Mouse (Mus musculus) kidney, postnatal 10 days (tissue): ENCODE data around the gene Vgll4.

ENCODE experiments used
- DNase-seq: peaks from one replicate; pipeline ENCODE4 v3.0.0; 2021; ENCODE audit warnings: mixed read lengths

The Vgll4 gene

DNA sequence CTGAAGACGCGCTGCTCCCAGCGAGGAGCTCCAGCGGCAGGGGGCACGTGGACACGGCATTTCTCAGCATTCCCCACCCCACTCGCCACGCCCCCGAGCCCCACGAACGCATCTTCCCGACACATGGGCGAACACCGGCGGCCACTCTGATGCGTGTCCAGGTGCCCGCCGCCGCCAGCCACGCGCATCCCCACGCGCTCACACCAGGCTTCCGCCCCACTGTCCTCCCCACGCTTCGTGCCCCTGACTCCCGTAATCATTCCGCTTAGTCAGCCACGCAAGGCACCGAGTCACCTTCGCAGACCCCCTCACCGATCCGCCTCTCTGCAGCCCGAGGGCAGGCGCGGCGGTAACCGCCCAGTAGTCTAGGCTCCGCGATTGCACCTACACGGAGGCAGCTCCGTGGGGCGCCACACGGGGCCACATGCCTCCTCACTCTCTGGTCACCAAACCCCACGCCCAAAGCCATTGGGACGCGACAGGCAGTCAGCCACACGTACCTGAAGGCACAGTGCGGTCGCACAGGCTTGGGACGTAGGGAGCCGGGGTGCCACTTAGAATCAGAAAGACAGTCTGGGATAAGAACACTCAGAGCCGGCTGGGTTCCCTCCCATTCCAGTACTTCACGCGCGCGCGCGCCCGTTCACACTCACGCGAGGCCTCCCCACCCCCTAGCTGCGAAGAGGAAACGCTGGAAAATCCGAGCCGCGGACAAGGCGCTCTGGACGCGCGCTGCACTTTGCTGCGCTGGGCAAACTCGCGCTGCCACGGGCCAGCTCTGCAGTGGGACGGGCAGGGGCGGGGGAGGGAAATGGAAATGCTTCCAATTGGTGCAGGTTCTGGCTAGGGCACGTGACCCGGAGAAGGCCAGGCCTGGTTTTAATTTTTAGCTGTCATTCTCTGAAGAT is at the start of gene Vgll4:
Gene Vgll4, minus strand, starts transcription at position 782 of the 908 bp plus-strand sequence.
- DNase-seq, result peak; percentile 85

DNA sequence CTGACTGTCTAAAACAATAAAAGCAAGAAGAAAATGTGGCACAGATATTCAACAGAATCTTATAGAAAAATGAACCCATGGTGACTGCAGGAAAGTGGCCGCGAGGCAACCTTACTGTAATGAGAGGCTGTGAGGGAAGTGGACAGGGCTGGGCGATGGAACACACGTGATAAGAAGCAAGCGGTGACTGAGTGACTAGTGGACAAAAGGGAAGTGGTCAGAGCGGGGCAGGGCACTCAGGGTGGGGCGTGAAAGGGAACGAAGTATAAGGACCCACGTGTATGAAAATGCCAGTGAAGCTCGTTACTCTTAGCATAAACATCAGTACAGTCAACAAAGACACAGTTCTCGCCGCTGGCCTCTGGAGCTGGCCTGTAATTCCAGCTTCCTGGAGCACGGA is 45.7 kb upstream of the Vgll4 start:
- no peak for DNase-seq

DNA sequence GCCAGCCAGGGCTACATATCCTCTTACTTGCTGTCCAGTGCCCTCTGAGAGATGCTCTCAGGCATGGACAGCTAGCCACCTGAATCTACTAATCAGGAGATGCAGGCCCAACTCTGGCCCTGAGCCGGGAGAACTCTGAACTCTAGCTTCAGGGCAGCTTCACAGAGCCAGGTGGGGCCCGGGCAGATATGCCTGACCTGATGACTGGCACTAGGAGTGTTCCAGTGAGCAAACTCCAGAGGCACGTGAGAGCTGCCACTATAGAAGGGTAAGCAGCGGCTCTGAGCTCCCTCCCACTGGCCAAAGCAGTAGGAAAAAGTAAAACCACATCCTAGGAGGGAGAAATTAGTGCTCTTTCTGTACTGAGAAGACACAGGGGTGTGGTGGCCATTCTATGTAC is 43.8 kb upstream of the Vgll4 start:
- DNase-seq, result peak; percentile 62

DNA sequence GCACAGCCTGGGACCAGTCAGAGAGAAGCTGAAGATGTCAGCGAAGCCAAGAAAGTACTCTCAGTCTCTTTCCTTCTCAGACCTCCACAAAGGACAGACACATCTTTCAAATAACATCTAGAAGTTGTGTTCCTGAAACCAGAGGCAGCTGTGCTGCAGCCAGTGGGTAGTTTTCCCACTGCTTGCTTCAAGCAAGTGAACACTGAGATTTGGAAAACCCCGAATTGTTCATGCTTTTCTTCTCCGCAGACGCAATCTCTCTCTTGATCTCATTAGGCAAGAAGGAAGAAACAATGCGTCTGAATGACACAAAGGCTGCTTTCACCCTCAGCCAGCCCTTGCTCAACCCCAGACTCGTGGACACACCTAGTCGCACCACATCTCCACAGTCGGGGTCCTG is 42.0 kb upstream of the Vgll4 start:
- DNase-seq, result no peak

DNA sequence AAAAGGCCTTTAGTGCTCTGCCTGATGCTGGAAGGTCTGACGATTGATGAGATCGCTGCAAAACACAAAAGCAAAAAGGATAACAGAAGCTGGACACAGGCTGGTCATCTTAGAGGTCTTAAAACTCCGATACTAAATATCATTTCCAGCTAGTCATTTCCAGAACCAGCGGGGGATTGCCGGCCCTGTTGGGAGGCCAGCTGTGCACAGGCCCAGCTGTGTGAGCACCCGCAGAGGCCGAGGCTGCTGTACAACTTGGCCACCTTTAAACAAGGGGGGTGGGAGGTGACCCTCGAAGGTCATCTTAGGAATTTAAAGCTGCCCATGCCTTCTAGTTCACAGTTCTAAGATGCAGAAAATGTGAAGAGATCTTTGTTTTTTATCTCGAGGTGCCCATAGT is 41.0 kb upstream of the Vgll4 start:
- DNase-seq, result no peak

DNA sequence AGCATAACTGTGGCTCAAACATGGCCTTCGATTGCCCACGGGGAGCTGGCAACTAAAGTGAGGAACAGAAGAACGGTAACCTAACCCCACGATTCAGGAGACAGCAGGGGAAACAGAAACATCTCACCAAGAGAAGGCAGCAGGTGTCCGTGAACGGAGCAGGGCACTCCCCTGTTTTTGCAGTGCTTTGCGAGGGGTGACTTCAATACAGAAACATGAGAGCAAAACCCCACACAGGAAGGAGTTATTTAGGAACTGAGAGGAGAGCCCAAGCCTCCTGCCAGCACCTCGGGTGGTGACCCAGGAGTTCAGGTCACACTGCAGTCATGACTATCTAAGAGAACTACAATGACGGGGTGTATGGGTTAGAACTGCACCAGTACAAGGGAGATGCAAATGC is 40.5 kb upstream of the Vgll4 start:
- DNase-seq, result no peak

DNA sequence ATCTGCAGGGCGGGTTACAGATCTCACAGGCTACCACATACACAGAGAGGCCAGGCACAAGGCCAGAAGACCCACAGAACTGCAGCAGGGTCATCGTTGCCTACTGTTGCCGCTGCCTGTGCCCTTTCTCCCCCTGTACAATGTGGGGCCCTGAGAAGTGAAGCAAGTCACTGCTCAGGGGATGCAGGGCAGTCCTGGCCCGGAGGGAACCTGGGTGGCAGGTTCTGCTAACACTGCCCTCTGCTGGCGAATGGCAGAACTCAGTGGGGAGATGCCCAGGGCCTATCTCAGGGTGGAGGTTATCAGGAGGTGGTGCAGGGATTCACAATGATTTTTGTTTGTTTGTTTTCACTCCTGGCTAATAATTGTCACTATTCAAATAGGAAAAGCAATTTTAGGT is 37.9 kb upstream of the Vgll4 start:
- peak; percentile 88 for DNase-seq

DNA sequence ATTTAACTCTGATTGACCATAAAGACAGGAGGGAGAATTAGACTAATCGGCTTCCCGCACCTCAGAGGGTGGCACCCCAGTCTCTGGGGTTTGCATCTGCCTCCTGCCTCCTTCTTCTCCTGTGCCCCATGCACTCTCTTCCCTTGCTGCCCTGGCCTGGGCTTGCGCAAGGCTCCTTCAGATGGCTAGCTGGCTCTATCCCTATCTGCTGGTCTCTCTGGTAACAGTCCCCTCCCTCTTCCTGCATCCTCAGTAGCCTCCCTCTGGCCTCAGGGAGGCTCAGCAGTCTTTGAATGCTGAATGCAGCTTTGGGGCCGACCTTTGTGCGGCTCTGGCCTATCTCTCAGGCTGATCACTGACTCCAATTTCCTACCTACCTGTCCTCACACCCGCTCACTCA is 37.2 kb upstream of the Vgll4 start:
- DNase-seq, result no peak

DNA sequence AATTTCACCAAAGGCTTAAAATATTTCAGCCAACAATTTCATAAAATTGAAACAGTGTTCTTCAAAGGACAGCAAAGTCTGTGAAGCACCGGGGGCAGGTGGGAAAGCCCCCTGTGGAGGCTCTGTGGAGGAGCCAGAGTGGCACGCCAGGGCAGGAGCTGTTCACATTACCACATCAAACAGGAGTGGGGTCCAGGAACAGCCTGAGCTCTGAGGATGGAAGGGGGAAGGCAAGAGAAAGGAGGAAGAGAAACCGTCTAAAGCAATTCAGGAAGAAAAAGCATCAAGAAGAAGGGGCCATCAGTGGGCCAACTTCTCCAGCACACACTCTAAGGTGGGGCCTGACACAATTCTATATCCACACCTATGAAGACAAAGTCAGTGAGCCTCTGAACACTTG is 36.3 kb upstream of the Vgll4 start:
- no peak for DNase-seq

DNA sequence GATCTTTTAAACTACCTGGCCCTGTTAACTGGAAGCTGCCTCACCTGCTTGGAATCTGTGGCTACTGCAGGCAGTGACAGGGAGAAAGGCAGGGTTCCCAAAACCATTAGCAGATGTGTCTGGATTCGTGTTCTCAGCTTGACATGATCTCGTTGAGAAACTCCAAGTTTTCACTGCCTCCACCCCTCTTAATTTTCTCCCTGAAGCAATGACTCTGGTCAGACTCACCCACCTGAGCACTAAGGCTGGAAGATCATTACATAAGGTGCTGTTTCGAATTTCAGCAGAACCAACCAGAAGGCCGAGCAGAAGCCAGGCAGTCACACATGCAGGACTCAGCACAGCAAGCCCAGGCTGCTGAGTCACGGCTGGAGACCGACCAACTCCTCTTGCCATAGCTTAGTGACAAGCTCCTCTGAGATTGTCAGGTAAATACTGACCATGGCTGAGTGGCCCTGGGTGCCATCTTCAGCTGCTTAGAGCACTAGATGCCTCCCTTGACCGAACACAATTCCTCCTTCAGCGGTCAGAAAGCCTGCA is 35.6 kb upstream of the Vgll4 start:
- no peak for DNase-seq

DNA sequence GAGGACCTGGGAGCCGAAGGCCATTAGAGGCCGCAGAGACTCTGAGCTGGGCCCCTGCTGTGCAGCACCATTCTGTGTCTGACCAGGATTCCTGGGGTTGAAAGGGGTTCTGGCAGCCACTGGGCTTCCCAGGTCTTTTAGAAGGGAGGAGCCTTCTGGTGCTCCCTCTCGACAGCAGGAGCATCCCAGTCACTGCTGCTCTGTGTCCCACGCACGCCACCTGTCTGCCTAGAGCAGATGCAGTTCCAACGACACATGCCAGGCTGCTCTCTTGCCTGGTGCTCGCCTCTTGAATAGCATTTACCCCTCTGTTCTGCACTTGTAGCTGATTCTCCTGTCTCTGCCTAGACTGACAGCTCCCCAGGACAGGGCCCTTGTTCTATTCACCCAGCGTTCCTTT is 34.8 kb upstream of the Vgll4 start:
- no peak for DNase-seq

DNA sequence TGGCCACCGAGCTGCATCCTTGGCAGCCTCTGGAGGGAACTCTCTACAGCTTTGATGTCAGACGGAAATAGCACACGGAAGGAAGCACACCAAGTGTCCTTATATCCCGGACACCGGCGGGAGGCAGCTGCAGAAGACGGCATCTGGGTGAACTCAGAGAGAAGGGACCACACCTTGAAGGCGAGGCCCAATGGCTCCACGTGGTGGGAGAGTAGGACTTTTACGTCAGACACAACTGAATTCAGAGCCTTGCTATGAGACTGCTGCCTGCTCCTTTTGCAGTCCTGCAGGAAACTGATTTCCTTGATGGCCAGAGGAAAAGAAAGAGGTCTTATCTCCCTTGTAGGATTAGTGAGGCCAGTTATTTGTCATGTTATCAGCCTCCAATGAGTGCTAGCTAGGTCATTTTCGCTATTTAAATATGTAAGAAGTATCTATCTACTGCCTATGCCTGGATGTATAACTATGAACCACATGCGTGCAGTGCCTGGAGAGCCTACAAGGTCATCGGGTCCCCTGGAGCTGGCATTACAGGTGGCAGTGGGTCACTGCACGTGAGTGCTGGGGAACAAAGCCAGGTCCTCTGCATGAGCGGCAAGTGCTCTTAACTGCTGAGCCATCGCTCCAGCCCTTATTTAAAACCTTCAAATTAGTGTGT is 28.7 kb upstream of the Vgll4 start:
- DNase-seq, result no peak

DNA sequence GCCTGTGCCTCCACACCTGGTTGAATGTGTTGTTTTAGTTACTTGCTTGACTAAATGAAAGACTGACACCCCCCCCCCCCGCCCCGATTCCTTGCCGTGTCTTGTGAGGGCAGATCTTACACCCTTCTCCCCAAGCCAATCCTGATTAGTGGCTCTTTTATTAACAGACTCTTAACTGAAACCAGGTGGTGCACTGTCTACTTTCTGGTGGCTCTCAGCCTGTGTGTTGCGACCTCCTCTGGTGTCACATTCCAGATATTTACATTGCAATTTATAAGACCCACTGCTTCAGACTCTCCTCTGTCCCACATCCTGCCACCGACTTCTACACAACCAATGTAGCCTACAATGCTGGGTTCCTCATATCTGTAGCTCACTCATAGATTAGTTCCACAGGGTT is 27.7 kb upstream of the Vgll4 start:
- DNase-seq, result no peak

DNA sequence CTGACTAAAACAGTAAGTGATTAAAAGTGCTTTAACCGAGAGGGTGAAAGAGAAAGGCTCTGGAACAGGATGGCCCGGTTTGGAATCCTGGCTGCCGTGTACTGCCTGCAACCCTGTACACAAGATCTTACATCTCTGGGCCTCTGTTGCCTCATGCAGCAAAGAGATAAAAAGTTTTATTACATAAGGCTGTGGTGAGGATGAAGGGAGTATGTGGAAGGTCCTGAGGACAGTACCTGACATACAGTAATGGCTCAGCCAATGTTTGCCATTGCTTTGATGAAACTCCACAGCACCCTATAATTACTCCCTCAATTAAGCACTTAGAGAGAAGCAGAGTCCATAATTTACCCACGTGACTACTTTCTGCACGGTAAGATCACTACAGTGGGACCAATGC is 27.1 kb upstream of the Vgll4 start:
- DNase-seq, result no peak

DNA sequence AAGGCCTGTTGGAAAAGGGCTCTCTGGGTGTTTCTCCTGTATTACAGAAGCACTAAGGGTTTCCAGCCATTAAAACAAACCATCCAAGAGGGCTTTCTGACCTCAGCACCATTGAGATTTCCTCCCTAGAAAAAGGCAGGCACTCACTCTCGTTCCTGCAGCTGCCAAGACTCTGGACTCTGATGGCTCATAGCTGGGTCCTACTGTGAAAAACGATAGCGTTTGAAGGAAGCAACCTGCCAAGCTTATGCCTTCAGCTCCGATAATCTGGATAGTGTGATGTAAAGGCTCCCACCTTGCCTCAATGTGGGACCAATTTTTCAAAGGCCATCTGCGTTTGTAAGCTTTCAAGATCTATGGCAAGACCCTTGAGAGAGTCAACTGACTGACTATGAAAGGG is 24.3 kb upstream of the Vgll4 start:
- peak; percentile 43 for DNase-seq

DNA sequence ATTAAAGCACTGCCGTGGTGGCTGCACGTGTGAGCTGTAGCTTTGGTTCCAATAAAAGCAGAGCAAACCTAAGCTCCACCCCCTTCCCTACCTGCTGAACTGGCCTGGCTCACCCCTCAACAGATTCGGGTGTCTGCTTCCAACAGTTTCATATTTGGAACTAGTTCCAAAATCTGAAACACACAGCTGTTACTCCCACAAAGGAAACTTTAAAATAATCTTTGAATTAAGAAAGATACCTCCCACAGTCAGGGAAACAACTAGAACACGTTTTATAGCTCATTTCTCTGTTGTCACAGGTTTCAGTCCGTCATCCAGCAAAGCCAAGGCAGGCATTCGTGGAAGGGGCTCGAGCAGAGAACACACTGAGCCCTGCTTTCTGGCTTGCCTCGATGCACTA is 23.9 kb upstream of the Vgll4 start:
- DNase-seq, result no peak

DNA sequence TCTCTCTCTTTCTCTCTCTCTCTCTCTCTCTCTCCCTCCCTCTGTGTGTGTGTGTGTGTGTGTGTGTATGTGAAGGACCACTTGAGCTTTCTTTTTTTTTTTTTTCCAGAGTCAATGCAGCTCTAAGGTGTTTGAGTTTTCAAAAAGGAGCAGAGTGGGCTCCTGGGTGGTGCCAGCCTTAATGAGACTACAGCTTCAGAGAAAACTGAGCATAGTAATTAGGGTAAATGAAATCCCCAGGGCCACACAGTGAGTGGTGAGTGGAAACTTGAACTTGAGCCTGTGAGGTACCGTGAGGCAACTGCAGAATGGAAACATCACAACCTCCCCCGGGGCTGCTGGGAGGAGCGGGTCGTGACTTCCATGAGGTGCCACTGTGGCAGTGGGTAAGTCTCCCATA is 22.1 kb upstream of the Vgll4 start:
- DNase-seq, result no peak

DNA sequence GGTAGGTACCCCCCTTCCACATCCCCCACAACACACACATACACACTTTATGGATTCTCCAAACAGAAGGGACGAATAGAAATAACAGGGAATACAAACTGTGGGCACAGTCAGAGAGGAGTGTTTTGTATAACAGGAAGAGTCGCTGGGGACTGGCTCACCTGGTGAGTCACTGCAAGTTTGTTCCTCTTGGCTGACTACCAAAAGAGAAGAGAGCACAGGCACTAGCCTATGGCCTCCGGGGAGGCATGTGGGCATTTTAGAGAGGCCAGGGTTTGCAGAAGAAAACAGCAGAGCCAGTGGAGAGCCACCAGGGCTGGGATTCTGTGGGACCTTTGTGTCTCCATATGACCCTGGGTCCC is 18.8 kb upstream of the Vgll4 start:
- peak; percentile 31 for DNase-seq

DNA sequence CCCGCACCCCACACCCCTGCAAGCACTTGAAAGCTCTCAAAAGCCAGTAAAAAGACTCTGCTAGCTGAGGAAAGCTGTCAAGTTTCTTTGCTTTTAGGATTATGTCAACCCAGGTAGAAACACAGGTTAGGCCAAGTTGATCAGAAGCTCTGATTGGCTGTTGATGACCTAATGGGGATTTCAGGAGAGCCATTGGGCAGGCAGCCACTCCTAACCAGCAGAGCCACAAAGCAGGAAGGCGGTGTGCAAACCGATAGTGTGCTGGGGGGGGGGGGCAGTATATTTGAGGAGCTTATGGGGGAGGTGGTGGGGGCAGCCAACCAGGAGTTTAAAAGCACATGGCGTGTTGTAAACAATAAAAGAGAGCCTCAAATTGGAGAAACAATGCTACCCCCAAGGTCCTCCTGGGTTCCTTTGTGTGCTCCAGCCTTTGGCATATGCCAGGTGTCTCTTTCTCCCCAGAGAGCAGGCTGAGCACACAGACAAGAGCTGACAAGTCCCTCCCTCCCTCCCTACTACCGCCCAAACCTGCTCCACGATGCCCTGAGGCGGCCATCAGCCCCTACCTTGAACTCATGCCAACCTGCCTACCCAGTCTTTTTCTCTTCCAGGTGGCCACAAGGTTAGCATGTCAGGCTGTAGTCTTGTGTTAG is 18.3 kb upstream of the Vgll4 start:
- peak; percentile 50 for DNase-seq

DNA sequence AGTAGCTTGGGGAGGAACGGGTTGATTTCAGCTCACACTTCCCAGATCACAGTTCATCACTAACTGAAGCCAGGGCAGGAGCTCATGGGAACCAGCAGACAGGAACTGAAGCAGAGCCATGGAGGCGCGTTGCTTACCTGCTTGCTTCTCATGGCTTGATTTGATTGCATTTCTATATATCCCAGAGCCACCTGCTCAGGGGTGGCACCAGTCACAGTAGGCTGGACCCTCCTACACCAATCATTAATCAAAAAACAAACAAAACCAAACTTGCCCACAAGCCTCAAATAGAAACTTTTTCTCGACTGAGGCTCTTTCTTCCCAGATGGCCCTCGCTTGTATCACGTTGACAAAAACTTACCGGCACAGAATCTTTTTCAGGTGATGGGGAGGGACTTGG is 12.9 kb upstream of the Vgll4 start:
- DNase-seq, result no peak

DNA sequence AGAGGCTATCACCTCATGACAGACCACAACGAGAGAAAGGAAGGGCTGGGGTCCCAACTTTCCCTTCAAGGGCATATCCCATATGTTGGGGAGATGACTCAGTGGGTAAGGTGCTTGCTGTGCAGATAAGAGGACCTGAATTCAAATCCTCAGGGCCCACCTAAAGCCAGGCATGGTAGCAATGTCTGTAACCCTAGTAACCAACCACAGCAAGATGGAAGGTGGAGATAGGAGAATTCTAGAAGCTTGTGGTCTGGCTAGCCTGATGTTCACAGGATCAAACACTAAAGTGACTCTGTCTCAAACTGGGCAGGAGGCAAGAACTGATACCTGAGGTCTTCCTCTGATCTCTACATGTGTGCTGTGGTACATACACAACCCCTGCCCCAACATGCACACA is 9.9 kb upstream of the Vgll4 start:
- DNase-seq, result no peak

DNA sequence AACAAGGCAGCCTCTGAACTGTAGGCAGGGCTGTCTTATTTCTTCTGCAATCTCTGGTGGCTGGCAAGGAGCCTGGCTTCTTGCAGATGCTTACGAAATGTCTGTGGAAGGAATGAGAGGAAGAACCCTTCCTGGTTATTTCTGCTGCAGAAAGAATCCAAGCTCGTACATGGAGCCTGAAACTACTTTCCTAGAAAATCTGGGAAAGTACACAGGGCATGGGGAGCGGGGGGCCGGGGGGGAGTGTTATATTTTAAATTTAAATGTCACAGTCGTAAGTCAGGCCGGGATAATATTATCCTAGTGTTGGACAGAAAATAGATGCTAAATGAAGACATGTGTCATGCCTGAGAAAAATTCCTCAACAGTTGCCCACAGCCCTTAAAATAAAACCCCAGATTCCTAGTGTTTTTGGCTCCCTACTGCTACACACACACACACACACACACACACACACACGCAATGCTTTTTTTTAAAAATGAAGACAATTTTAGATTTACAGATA is 7.2 kb upstream of the Vgll4 start:
- peak; percentile 49 for DNase-seq

DNA sequence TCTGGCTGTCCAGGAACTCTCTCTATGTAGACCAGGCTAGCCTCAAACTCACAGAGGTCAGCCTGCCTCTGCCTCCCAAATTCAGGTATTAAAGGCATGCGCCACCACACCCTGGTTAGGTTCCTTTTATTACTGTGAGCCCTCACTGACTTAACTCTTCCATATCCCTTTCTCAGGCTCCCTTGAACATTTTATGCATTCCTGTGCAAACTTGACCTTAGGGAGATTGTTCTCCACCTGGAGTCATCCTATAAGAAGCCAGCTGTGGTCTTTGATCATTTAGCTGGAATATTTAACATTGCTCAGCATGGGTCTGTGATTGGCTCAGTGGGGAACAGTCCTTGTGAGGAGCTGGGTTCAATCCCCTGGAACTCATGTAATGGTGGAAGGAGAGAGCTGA is 4.5 kb upstream of the Vgll4 start:
- DNase-seq, result no peak

DNA sequence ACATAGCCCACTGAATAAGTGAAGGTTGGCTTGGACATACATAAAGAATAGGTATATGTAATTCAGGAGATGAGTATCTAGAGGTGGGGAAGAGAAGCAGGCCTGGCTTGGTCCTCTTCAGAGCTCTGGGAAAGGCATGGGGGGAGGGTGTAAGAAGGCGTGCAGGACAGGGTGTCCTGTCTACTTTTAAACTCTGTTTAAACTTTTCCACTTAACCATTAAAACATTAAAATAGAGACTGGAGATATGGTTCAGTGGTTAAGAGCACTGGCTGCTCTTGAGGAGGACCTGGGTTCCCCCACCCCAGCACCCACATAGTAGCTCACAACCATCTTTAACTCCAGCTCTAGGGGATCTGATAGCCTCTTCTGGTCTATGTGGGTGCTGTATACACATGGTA is 3.2 kb upstream of the Vgll4 start:
- no peak for DNase-seq
